13 mouse cellular contexts compared by ENCODE assay signal in the genomic region with DNA sequence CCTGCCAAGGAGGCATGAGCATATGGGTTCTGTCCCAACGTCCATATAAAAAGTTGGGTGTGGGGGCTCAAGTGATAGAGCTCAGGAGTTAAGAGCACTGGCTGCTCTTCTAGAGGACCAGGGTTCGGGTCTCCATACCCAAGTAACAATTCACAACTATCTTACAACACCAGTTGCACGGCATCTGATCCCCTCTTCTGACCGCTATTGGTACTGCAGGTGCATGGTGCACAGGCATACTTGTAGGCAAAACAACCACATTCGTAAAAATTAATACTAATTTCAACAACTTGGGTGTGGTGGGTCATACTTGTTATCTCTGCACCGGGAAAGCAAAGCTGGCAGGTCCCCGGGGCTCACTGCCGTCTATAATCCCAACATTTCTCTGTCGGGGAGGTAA.
DNase-seq lines count a peak whose midpoint lies in the region; ATAC-seq and TF ChIP-seq lines count a peak whose summit lies in the region.
"Had no signal": no experiment of that assay in that cellular context is flagged by ENCODE, and none has a peak within 500 bp of the region (broad histone marks: within the 10 kb centered on the region; RNA-seq: fewer than 3 reads in every experiment).

No protein-coding gene starts in this region.

- no peaks in the 10 kb centered on the region for H3K9me3 ChIP-seq in intestine, postnatal 0 days (ENCODE audit: control insufficient read depth)
- no peaks in the 10 kb centered on the region for H3K9me3 ChIP-seq in intestine, embryonic 15.5 days
- H3K9me3 ChIP-seq in E14TG2a.4 (ENCODE audit: low read length): no peaks in the 10 kb centered on the region
- H3K9me3 ChIP-seq: hindbrain, embryonic 15.5 days; midbrain, embryonic 15.5 days had no signal

- no peak overlapping the region for H3K4me3 ChIP-seq in intestine, postnatal 0 days (ENCODE audit: low read depth, low read length)
- H3K4me3 ChIP-seq in intestine, embryonic 15.5 days (replicated peaks): no peak overlapping the region
- no peak overlapping the region for H3K4me3 ChIP-seq in spleen, adult 2 months (ENCODE audit: extremely low read depth, insufficient read depth, insufficient read length)
- no peak overlapping the region for H3K4me3 ChIP-seq in E14TG2a.4 (replicated peaks; ENCODE audit: low read length)
- H3K4me3 ChIP-seq: hindbrain, embryonic 15.5 days; midbrain, embryonic 15.5 days had no signal

- WGBS in intestine, postnatal 0 days: 76% methylated on average over 9 of the region's 9 CpGs
- WGBS in intestine, embryonic 15.5 days: 89% methylated on average over 9 of the region's 9 CpGs
- WGBS in spleen, adult 2 months: 92% methylated on average over 9 of the region's 9 CpGs

- TF ChIP-seq CTCF in intestine, postnatal 0 days (IDR thresholded peaks at IDR 0.05; ENCODE audit: low read depth): peak; percentile 65
- TF ChIP-seq CTCF in spleen, adult 2 months (IDR thresholded peaks at IDR 0.05; ENCODE audit: extremely low read depth, insufficient read depth, insufficient read length, insufficient replicate concordance): peak; percentile 20; the same call in 1 of the 2 replicates
- TF ChIP-seq CTCF in E14TG2a.4 (conservative IDR thresholded peaks at IDR 0.05; ENCODE audit: low read length): peak; percentile 63

- intact Hi-C loops in gastrocnemius, postnatal 14 days (cut with DNase I; ENCODE audit: low total_unique reads): no loop called here

- no peaks in the 10 kb centered on the region for H3K4me1 ChIP-seq in intestine, postnatal 0 days (replicated peaks; ENCODE audit: control insufficient read depth, insufficient read depth, low read length)
- no peaks in the 10 kb centered on the region for H3K4me1 ChIP-seq in intestine, embryonic 15.5 days (replicated peaks)
- H3K4me1 ChIP-seq in spleen, adult 2 months (ENCODE audit: control insufficient read depth, insufficient read depth, insufficient read length): no peaks in the 10 kb centered on the region
- peaks cover 7% of the 10 kb centered on the region for H3K4me1 ChIP-seq in E14TG2a.4 (replicated peaks; ENCODE audit: low read depth, low read length)

- H3K27me3 ChIP-seq in intestine, postnatal 0 days (replicated peaks; ENCODE audit: control insufficient read depth, insufficient read depth, low read length): no peaks in the 10 kb centered on the region
- H3K27me3 ChIP-seq in intestine, embryonic 15.5 days (replicated peaks): no peaks in the 10 kb centered on the region
- H3K27me3 ChIP-seq in spleen, adult 2 months (ENCODE audit: control insufficient read depth, insufficient read depth, low read length): no peaks in the 10 kb centered on the region
- no peaks in the 10 kb centered on the region for H3K27me3 ChIP-seq in E14TG2a.4 (ENCODE audit: insufficient read depth, low read length)
- H3K27me3 ChIP-seq: hindbrain, embryonic 15.5 days; midbrain, embryonic 15.5 days had no signal

- no peak overlapping the region for H3K9ac ChIP-seq in intestine, postnatal 0 days (ENCODE audit: low read depth, low read length)
- H3K9ac ChIP-seq in intestine, embryonic 15.5 days: no peak overlapping the region
- H3K9ac ChIP-seq: hindbrain, embryonic 15.5 days; midbrain, embryonic 15.5 days had no signal

- TF ChIP-seq POLR2A in spleen, adult 2 months (IDR thresholded peaks at IDR 0.05; ENCODE audit: low read depth, low read length): no peak

- H3K36me3 ChIP-seq in intestine, postnatal 0 days (ENCODE audit: control insufficient read depth, insufficient read depth): no peaks in the 10 kb centered on the region
- H3K36me3 ChIP-seq in intestine, embryonic 15.5 days: no peaks in the 10 kb centered on the region
- H3K36me3 ChIP-seq in spleen, adult 2 months (ENCODE audit: control insufficient read depth, insufficient read depth, low read length): no peaks in the 10 kb centered on the region
- H3K36me3 ChIP-seq in E14TG2a.4 (ENCODE audit: insufficient read depth, low read length): no peaks in the 10 kb centered on the region
- H3K36me3 ChIP-seq: hindbrain, embryonic 15.5 days; midbrain, embryonic 15.5 days had no signal

- DNase-seq in spleen, adult 2 months (ENCODE audit: low read depth in 1 of 2, low spot score in 2 of 2): no peak
- no peak for DNase-seq in spleen, postnatal 14 days (ENCODE audit: low spot score in 2 of 2)
- no peak for DNase-seq in gastrocnemius, adult 8-10 months (ENCODE audit: low spot score in 2 of 2)
- DNase-seq in gastrocnemius, postnatal 14 days: no peak
- DNase-seq: cerebellum, adult 8-10 months; layer of hippocampus, postnatal 36 days; lung, postnatal 36 days had no signal

- no peak for ATAC-seq in intestine, postnatal 0 days
- no peak for ATAC-seq in intestine, embryonic 15.5 days
- ATAC-seq in megakaryocyte progenitor cell, adult 5-6 weeks (replicated peaks; ENCODE audit: poor library complexity): 0 out of 2 replicates have a peak, but pooled peaks have one; percentile 29
- ATAC-seq: midbrain, embryonic 15.5 days had no signal

- H3K4me2 ChIP-seq in intestine, postnatal 0 days (replicated peaks; ENCODE audit: low read depth): no peak overlapping the region
- H3K4me2 ChIP-seq in intestine, embryonic 15.5 days (replicated peaks): no peak overlapping the region
- H3K4me2 ChIP-seq: hindbrain, embryonic 15.5 days; midbrain, embryonic 15.5 days had no signal

- no peak overlapping the region for H3K27ac ChIP-seq in intestine, postnatal 0 days (ENCODE audit: low read depth, low read length)
- H3K27ac ChIP-seq in intestine, embryonic 15.5 days: no peak overlapping the region
- H3K27ac ChIP-seq in spleen, adult 2 months (ENCODE audit: insufficient read depth, low read length): no peak overlapping the region
- H3K27ac ChIP-seq: hindbrain, embryonic 15.5 days; midbrain, embryonic 15.5 days had no signal
